Mouse (Mus musculus): ENCODE measurements around the gene Rara. TPM values are rescaled to one million over a fixed set of nuclear protein-coding genes. Genes with fewer than 3 reads are reported as not detected.
"Not testable (repeated sequence)": the region's sequence is repeated elsewhere in the genome, so short reads cannot be mapped to it uniquely, and the experiment has no call there.

The Rara gene
- polyA plus RNA-seq, 1 experiment from 2014 or later: 8.2 TPM

- H3K27me3 ChIP-seq (replicated peaks; ENCODE audit: control insufficient read depth, insufficient read depth, low read length); H3K9me3 ChIP-seq (replicated peaks; ENCODE audit: control insufficient read depth, low read length); H3K36me3 ChIP-seq (ENCODE audit: control insufficient read depth, insufficient read depth, low read length); H3K27ac ChIP-seq (ENCODE audit: low read depth, low read length); ATAC-seq; H3K4me3 ChIP-seq (ENCODE audit: low read depth, low read length); DNase-seq (ENCODE audit: low spot score); H3K4me2 ChIP-seq (ENCODE audit: low read length); H3K9ac ChIP-seq (ENCODE audit: low read length): not testable (repeated sequence)
- 78% methylated on average over 2 of the region's 2 CpGs for WGBS
- peaks cover 62% of the 10 kb centered on the region for H3K4me1 ChIP-seq (ENCODE audit: control insufficient read depth, insufficient read depth, low read length)
These were observed 6.2 kb downstream of the Rara start for GRCm38 (mm10) chr11:98933847-98934246.

- Histone ChIP-seq H3K27me3 (replicated peaks; ENCODE audit: control insufficient read depth, insufficient read depth, low read length) (no peaks in the 10 kb centered on the region; the same call in 1 of the 2 replicates), H3K4me3 (ENCODE audit: low read depth, low read length) (no peak overlapping the region), H3K9ac (ENCODE audit: low read length) (no peak overlapping the region), H3K4me1 (ENCODE audit: control insufficient read depth, insufficient read depth, low read length) (peaks cover 57% of the 10 kb centered on the region), H3K4me2 (ENCODE audit: low read length) (no peak overlapping the region), H3K9me3 (replicated peaks; ENCODE audit: control insufficient read depth, low read length) (no peaks in the 10 kb centered on the region), H3K36me3 (ENCODE audit: control insufficient read depth, insufficient read depth, low read length) (no peaks in the 10 kb centered on the region), H3K27ac (ENCODE audit: low read depth, low read length) (no peak overlapping the region)
- no peak for DNase-seq (ENCODE audit: low spot score)
- no peak for ATAC-seq
- 98% methylated on average over 3 of the region's 3 CpGs for WGBS
These were observed 6.7 kb downstream of the Rara start for GRCm38 (mm10) chr11:98934367-98934766.

DNA sequence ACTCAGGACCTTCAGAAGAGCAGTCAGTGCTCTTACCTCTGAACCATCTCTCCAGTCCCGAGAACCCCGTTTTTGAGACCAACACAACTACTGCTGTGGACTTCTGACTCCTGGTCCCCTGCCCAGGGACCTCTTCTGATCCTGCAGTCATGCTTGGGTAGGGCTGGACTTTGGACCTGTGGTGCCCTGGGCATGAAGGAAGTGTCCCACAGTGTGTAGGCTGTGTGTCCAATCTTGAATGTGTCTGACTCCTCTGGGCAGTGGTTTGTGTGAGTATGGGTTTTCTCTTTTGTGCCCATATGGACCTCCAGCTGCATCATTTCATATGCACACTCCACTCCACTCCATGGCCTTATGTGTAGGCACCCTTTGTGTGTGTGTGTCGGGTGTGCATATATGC lies 7.5 kb downstream of the Rara start:
- no peaks in the 10 kb centered on the region for H3K9me3 ChIP-seq (replicated peaks; ENCODE audit: control insufficient read depth, low read length)
- DNase-seq (ENCODE audit: low spot score) (no peak), ATAC-seq (no peak)
- WGBS: 92% methylated on average over 3 of the region's 3 CpGs
- H3K27ac ChIP-seq (ENCODE audit: low read depth, low read length): no peak overlapping the region
- H3K4me3 ChIP-seq (ENCODE audit: low read depth, low read length): no peak overlapping the region
- no peak overlapping the region for H3K4me2 ChIP-seq (ENCODE audit: low read length)
- peaks cover 56% of the 10 kb centered on the region for H3K4me1 ChIP-seq (ENCODE audit: control insufficient read depth, insufficient read depth, low read length)
- no peaks in the 10 kb centered on the region for H3K36me3 ChIP-seq (ENCODE audit: control insufficient read depth, insufficient read depth, low read length)
- no peak overlapping the region for H3K9ac ChIP-seq (ENCODE audit: low read length)
- no peaks in the 10 kb centered on the region; the same call in 1 of the 2 replicates for H3K27me3 ChIP-seq (replicated peaks; ENCODE audit: control insufficient read depth, insufficient read depth, low read length)

DNA sequence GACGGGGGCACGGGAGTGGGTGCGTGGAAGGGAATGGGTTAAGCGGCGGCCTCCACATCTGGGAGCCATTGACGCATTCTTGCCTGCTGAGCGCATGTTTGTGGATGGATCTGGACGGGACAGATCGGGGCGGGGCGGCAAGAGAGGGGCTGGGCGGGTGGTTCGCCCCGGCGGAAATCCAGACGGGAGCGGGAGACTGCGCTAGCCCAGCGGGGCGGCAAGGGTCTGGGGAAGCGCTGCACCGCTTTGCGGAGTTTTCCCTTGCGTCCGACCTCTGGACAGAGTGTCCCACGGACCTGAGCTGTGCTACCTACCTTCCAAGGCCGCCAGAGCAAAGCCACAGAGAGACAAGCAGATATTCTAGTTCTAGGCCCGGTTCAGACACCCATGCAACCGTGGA lies 8.6 kb downstream of the Rara start:
- Histone ChIP-seq H3K27me3 (replicated peaks; ENCODE audit: control insufficient read depth, insufficient read depth, low read length) (no peaks in the 10 kb centered on the region; the same call in 1 of the 2 replicates), H3K4me3 (ENCODE audit: low read depth, low read length) (0 out of 2 replicates have a peak overlapping the region, but pooled peaks have one; percentile 9), H3K27ac (ENCODE audit: low read depth, low read length) (peak overlapping the region; percentile 9; the same call in 1 of the 2 replicates), H3K9me3 (replicated peaks; ENCODE audit: control insufficient read depth, low read length) (no peaks in the 10 kb centered on the region), H3K4me2 (ENCODE audit: low read length) (peak overlapping the region; percentile 90), H3K4me1 (ENCODE audit: control insufficient read depth, insufficient read depth, low read length) (peaks cover 57% of the 10 kb centered on the region), H3K36me3 (ENCODE audit: control insufficient read depth, insufficient read depth, low read length) (no peaks in the 10 kb centered on the region), H3K9ac (ENCODE audit: low read length) (no peak overlapping the region; the same call in 1 of the 2 replicates)
- WGBS: 3% methylated on average over 29 of the region's 29 CpGs
- no peak for DNase-seq (ENCODE audit: low spot score)
- ATAC-seq: no peak

DNA sequence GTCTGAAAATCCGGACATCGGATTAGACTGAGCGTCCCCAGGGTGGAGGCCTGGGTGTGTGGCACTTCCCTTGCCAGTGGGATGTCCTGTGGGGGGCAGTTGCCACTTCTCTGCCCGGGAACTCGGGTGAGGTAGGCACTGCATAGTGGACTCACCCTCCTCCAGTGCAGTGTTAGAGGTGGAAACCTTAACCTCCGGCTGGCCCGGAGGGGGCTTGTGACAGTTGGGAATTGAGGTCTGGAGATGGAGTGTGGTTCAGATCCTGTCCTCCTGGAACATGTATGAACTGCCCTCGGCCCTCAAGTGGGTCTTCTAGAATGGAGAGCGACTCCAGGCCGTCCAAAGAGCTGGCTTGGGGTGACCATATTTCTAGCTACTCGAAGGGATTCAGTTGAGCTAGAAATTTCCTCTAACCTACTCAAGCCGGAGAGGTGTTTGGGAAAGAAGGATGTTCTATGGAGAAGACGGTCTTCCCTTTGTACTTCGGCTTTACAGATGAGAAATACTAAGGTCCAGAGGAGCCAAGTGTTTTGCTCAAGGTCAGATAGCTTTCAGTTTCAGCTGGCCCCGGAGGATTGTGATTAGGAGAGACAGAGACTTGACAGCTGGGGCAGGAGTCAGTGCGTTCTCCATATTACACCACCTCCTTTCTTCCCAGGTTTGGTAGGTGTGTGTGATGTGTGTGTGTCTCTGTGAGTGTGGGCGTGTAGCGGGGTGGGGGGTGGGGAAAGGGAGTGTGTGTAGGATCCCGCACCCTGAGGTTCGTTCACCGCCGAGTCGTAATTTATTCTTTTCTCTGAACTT lies 9.2 kb downstream of the Rara start:
- WGBS: 4% methylated on average over 23 of the region's 23 CpGs
- Histone ChIP-seq H3K4me2 (ENCODE audit: low read length) (peak overlapping the region; percentile 90), H3K27ac (ENCODE audit: low read depth, low read length) (peak overlapping the region; percentile 9; the same call in 1 of the 2 replicates), H3K9me3 (replicated peaks; ENCODE audit: control insufficient read depth, low read length) (no peaks in the 10 kb centered on the region), H3K27me3 (replicated peaks; ENCODE audit: control insufficient read depth, insufficient read depth, low read length) (no peaks in the 10 kb centered on the region; the same call in 1 of the 2 replicates), H3K4me3 (ENCODE audit: low read depth, low read length) (peak overlapping the region; percentile 49), H3K9ac (ENCODE audit: low read length) (peak overlapping the region; percentile 62), H3K4me1 (ENCODE audit: control insufficient read depth, insufficient read depth, low read length) (peaks cover 57% of the 10 kb centered on the region), H3K36me3 (ENCODE audit: control insufficient read depth, insufficient read depth, low read length) (no peaks in the 10 kb centered on the region)
- ATAC-seq: peak; percentile 27
- no peak for DNase-seq (ENCODE audit: low spot score)

DNA sequence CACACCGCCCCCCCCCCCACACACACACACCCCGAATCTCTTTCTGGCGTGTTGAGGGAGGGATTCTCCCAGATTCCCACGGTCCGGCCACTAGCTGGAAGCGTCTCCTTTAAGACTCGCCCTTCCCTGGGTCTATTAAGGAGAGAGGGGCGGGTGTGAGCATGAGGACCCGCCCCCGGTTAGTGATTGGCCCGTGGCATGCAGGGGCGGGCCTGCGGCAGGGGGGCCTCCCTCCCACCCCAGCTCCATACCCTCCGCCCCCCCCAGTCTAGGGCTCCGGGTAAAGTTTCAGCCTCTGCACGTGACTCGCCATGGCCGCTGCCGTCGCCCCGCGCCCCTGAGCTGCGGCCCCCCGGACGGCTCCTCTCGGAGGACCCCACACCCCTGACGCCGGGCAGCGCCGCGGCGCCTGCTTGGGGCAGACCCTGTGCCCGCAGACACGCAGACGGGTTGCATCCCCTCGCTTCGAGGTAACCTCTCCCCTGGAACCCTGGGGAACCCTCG lies 9.8 kb downstream of the Rara start:
- DNase-seq (ENCODE audit: low spot score): peak; percentile 94
- Histone ChIP-seq H3K9ac (ENCODE audit: low read length) (peak overlapping the region; percentile 62), H3K27me3 (replicated peaks; ENCODE audit: control insufficient read depth, insufficient read depth, low read length) (no peaks in the 10 kb centered on the region; the same call in 1 of the 2 replicates), H3K4me2 (ENCODE audit: low read length) (peak overlapping the region; percentile 90), H3K4me3 (ENCODE audit: low read depth, low read length) (peak overlapping the region; percentile 49), H3K4me1 (ENCODE audit: control insufficient read depth, insufficient read depth, low read length) (peaks cover 55% of the 10 kb centered on the region), H3K9me3 (replicated peaks; ENCODE audit: control insufficient read depth, low read length) (no peaks in the 10 kb centered on the region), H3K27ac (ENCODE audit: low read depth, low read length) (no peak overlapping the region), H3K36me3 (ENCODE audit: control insufficient read depth, insufficient read depth, low read length) (no peaks in the 10 kb centered on the region)
- ATAC-seq: peak; percentile 90
- 2% methylated on average over 37 of the region's 38 CpGs for WGBS

DNA sequence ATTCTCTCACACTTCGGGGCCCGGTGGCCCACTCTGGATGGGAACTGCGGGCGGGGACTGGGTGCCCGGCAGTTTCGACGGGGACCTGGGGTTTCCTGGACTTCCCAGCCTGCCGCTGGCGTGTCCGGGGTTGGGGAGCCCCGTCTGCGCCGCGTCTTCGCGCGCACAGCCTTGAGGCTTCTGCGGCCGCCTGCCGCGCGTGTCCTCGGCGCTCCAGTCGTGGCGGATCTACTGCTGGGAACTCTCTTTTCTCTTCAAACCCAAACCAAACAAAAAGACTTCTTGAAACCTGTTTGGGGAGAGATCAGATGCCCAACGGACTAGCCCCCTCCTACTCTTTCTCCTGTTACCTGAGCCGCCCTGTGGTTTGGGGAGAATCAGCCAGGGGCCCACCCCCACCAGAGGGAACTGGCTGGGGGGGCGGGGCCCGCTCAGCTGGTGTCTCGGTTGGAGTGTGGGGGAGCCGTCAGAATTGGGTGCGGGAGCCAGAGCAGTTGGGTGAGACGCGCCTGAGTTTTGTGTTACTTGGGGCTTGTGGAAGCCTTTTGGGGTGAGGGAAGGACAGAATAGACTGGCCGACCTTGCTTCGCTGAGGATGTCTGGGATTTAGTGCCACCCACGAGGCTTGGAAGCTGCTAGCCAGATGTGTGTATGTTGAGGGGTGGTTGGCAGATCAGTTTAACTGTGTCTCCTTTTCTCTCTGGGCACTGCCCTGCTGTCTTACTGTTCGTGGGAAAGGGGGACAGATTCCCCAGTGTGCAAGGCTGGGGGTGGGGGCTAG lies 10.5 kb downstream of the Rara start:
- WGBS: 3% methylated on average over 38 of the region's 39 CpGs
- peak overlapping the region; percentile 90 for H3K4me2 ChIP-seq (ENCODE audit: low read length)
- H3K4me1 ChIP-seq (ENCODE audit: control insufficient read depth, insufficient read depth, low read length): peaks cover 56% of the 10 kb centered on the region
- peak overlapping the region; percentile 49 for H3K4me3 ChIP-seq (ENCODE audit: low read depth, low read length)
- no peak overlapping the region for H3K27ac ChIP-seq (ENCODE audit: low read depth, low read length)
- no peaks in the 10 kb centered on the region for H3K36me3 ChIP-seq (ENCODE audit: control insufficient read depth, insufficient read depth, low read length)
- H3K9ac ChIP-seq (ENCODE audit: low read length): peak overlapping the region; percentile 62
- DNase-seq (ENCODE audit: low spot score) (no peak), ATAC-seq (no peak; the same call in 1 of the 2 replicates)
- no peaks in the 10 kb centered on the region for H3K9me3 ChIP-seq (replicated peaks; ENCODE audit: control insufficient read depth, low read length)
- no peaks in the 10 kb centered on the region; the same call in 1 of the 2 replicates for H3K27me3 ChIP-seq (replicated peaks; ENCODE audit: control insufficient read depth, insufficient read depth, low read length)

DNA sequence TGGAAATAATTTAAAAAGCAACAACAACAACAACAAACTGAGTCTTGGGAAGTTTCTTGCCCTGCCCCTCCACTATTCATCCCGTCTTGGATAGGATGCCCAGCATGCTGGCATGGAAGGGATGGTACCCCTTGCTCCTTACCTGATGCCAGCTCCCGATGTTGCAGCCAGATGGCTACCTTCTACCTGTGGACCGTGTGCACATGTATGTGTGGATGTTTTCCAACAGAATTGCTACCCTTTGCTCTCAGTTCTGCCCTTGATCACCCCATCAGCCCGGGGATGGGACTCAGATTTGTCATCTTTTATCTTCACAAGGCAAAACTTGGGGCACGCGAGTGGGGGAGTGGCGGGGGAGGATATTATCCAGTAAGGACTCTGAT lies 11.1 kb downstream of the Rara start:
- no peaks in the 10 kb centered on the region for H3K9me3 ChIP-seq (replicated peaks; ENCODE audit: control insufficient read depth, low read length)
- no peak for ATAC-seq
- H3K27me3 ChIP-seq (replicated peaks; ENCODE audit: control insufficient read depth, insufficient read depth, low read length): no peaks in the 10 kb centered on the region; the same call in 1 of the 2 replicates
- no peak overlapping the region for H3K9ac ChIP-seq (ENCODE audit: low read length)
- peaks cover 61% of the 10 kb centered on the region for H3K4me1 ChIP-seq (ENCODE audit: control insufficient read depth, insufficient read depth, low read length)
- DNase-seq (ENCODE audit: low spot score): no peak
- WGBS: 50% methylated on average over 7 of the region's 7 CpGs
- peak overlapping the region; percentile 90 for H3K4me2 ChIP-seq (ENCODE audit: low read length)
- no peak overlapping the region for H3K4me3 ChIP-seq (ENCODE audit: low read depth, low read length)
- H3K36me3 ChIP-seq (ENCODE audit: control insufficient read depth, insufficient read depth, low read length): no peaks in the 10 kb centered on the region
- no peak overlapping the region for H3K27ac ChIP-seq (ENCODE audit: low read depth, low read length)

All from forebrain, embryonic 14.5 days (tissue).